Mouse (Mus musculus): Measurements from ENCODE around the gene Prelid3b.

Prelid3b gene

GRCm38 (mm10) chr2:174463370-174463769 is 9.5 kb downstream of the Prelid3b start:
- no peak for DNase-seq (ENCODE audit: low read depth, low spot score)

DNA sequence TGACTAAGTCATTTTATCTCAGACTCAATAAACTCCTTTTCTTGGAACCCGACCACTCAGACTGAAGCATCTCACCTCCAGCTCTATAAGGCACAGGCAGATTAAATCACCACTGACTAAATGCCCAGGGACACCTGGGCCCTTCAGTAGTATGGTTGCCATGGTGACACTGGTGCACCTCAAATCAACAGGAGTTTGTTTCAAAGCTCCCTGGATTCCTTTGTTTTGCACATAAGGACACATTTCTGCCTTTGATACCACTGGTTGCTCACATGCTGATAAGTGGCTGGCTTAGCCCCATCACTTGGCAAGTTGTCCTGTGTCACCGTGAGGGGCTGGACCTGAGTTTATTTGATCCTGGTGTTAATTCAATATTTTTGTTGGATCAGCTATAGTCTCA is 13.5 kb downstream of the Prelid3b start:
- no peak for DNase-seq (ENCODE audit: low read depth, low spot score)

DNA sequence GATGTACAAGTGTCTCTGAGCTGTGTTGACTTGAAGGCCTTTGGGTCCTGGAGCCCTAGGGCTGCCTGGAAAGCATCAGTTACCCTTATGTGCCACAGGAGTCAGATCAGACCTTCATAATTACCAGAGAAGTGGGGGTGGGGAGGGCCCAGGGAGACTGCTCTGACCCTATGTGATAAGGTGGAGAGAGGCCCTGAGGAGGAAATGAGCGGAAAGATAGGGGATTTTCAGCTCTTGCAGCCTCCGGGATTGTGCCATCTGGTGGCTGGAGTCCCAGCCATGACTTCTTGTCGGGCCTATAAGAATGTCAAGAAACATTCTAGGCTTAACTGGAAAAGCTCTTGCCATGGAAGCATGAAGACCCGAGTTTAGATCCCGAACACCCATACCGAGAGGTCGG is 19.2 kb downstream of the Prelid3b start:
- DNase-seq (ENCODE audit: low read depth, low spot score) = no peak

- no peak for DNase-seq (ENCODE audit: low read depth, low spot score)
These were observed 22.5 kb downstream of the Prelid3b start, which contains the start of gene Tubb1 for GRCm38 (mm10) chr2:174450353-174450752. TSS of gene Tubb1 (plus strand) at chr2:174450695.

DNA sequence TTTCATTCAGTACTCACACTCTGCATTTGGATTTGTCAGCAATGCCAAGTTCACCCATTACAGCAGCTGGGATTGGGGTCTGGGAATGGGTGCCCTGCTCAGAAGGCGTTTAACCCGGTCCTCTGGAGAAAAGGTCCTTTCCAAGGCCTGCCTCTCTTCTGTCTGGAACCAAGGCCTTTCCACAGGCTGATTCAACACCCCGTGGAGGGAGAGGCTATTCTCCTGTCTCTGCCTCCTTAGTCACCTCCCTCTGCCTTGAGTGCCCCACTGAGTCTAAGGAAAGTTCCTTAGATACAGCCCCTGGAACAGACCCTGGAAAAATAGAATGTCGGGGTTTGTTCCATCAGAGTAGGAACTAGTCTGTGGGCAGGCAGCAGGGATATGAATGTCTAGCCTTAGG is 24.5 kb downstream of the Prelid3b start:
- DNase-seq (ENCODE audit: low read depth, low spot score) = no peak

GRCm38 (mm10) chr2:174446905-174447304 is 26.0 kb downstream of the Prelid3b start:
- no peak for DNase-seq (ENCODE audit: low read depth, low spot score)

- DNase-seq (ENCODE audit: low read depth, low spot score) = no peak
These were observed 26.4 kb downstream of the Prelid3b start for GRCm38 (mm10) chr2:174446492-174446891.

GRCm38 (mm10) chr2:174445018-174445417 is 27.9 kb downstream of the Prelid3b start:
- no peak for DNase-seq (ENCODE audit: low read depth, low spot score)

DNA sequence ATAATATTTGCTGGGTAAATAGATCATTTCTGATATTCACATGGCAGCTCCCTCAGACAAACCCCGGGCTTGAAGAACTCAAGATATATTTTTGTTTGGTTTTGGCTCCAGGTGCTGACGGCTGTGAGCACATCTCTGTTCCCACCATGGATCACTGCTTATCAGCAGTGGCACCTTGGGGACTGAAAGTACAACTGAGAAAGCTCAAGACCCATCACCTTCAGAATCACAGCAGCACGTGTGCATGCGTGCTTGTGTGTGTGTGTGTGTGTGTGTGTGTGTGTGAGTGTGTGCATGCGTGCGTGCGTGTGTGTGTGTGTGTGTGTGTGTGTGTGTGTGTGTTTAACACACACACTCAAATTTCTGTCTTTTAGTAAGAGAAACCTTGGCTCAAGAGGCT is 28.5 kb downstream of the Prelid3b start:
- no peak for DNase-seq (ENCODE audit: low read depth, low spot score)

DNA sequence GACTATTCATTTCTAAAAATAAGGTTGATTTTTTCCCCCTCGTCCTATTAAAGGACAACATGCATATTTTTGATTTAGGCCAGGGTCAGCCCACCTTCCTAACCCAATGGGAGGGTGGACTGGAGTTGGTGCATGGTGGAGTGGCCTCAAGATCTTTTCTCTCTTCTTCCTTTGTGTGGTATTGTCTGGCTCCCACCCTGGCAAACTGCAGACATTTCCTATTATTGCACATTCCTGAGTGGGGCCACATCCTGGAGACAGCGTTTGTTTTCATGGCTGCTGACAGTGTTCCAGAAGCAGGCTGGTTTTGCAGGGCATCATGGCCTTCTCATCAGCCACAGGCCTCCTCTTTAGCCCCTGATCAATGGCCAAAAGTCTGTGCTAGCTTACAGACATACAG is 29.8 kb downstream of the Prelid3b start:
- no peak for DNase-seq (ENCODE audit: low read depth, low spot score)

- DNase-seq (ENCODE audit: low read depth, low spot score) = no peak
These were observed 30.4 kb downstream of the Prelid3b start for GRCm38 (mm10) chr2:174442460-174442859.

DNA sequence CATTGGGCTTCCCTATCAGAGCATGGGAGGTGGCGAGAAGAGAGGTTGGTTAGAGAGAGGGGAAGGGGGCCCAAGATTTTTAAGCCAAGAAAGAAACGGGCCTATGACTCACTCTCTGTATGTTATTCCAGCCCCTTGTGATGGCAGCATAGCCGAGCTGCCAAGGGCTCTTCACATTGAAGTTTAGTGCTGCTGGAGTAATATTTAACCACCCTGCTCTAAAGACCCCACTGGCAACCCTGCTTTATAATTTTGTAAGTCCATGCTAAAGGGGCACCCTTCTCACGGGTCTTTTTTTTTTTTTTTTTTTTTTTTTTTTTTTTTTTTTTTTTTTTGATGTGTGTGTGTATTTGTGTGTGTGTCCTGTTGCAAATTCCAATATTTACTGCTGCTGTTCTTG is 31.0 kb downstream of the Prelid3b start:
- DNase-seq (ENCODE audit: low read depth, low spot score) = no peak

DNA sequence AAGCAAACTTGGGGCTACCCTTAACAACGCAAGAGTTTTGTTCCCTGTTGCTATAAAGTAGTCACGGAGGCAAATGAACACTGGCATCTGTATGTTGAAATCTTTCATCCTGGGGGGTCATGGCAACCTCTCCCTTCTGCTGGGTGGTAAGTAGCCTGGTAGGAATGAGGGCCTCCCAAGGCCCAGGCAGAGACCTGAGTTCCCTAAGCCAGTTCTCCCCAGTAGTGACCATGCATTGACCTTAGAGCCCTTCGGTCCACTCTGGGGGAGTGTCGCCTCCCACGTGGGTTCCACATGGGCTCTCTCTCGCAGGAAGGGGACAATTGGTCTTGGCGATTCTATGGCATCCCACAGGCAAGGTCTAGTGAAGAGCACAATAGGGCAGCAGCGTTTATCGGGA is 32.9 kb downstream of the Prelid3b start:
- DNase-seq (ENCODE audit: low read depth, low spot score) = no peak

GRCm38 (mm10) chr2:174439450-174439838 is 33.4 kb downstream of the Prelid3b start:
- DNase-seq (ENCODE audit: low read depth, low spot score) = no peak

DNA sequence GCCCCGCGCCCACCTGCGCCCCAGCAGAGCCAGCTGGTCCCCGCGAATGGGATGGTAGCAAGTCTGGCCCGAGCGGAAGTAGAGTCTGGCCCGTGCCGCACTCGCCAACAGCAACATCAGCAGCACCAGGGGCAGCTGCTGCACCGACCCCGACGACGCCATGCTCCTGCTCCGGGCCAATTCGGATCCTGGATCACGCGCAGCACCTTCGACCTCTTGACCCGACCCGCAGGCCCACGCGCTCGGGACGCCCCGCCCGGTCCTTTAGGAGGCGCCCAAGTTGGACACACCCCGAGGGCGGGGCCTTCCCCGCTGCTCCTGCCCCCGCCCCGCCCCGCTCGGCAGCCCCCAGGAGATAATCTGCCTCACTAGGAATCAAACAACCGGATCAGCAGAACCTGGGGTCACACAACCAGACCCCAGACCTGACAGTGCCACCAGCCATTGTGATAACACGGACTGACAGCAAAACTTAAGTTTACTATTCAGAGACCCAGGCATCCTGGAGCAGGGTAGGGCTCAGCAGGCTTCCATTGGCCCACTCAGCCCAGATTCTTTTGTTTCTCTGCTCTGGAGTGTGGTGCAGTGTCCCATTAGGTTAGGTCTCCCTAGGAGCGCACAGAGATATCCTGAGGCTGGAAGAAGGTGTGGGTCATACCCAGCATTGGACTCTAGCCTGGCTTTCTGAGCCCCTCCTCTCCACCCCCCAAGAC is 34.0 kb downstream of the Prelid3b start, which contains the start of gene Ctsz:
Ctsz (minus strand) TSS at position 303 of the 713 bp plus-strand sequence.
- no peak for DNase-seq (ENCODE audit: low read depth, low spot score)

DNA sequence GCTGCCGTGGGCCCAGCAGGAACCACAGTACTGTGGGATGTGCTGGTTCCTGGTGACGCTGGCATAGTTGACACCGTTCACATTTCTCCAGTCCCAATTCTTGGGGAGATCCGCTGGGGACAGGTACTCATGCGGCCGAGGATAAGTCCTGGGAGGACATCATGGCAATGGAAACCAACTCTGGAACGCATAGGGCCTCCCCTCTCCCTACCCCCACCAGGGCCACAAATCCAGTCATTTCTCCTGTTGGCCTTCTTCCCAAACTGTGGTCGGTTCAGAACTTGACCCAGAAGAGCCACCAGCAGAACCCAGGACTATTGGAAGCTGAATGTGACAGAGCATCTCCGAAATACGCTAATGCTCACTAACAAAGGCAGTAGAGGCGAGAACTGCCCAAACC is 34.7 kb downstream of the Prelid3b start:
- no peak for DNase-seq (ENCODE audit: low read depth, low spot score)

GRCm38 (mm10) chr2:174437697-174437982 is 35.2 kb downstream of the Prelid3b start:
- no peak for DNase-seq (ENCODE audit: low read depth, low spot score)

- DNase-seq (ENCODE audit: low read depth, low spot score) = no peak
These were observed 35.8 kb downstream of the Prelid3b start for GRCm38 (mm10) chr2:174436916-174437696.

- no peak for DNase-seq (ENCODE audit: low read depth, low spot score)
These were observed 36.7 kb downstream of the Prelid3b start for GRCm38 (mm10) chr2:174436076-174436701.

DNA sequence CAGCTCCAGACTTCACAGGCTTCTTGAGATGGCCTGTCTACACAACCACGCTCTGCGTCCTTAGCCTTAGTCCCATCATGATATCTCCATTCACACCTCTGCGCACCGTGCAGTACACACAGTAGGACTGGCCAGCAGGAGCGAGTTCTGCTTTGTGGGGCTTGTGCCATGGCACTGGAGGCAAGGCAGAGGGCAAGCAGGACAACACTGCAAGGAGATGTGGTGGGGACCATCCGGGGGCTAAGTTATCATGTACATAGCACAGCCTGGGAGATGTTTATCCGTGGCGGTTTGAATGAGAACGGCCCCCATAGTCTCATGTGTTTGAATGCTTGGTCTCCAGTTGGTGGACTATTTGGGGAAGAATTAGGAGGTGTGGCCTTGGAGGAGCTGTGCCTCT is 37.9 kb downstream of the Prelid3b start:
- no peak for DNase-seq (ENCODE audit: low read depth, low spot score)

- DNase-seq (ENCODE audit: low read depth, low spot score) = no peak
These were observed 43.8 kb downstream of the Prelid3b start for GRCm38 (mm10) chr2:174428996-174429591.

GRCm38 (mm10) chr2:174428076-174428835 is 44.6 kb downstream of the Prelid3b start:
- no peak for DNase-seq (ENCODE audit: low read depth, low spot score)

Data from brain, embryonic 18.5 days (tissue).